Mouse (Mus musculus) liver, postnatal 0 days (tissue): ENCODE results near the gene Itpk1. TPM values are rescaled to one million over a fixed set of nuclear protein-coding genes. Genes with fewer than 3 reads are reported as not detected.

Experiments
- ATAC-seq: fragments of 200-750 bp; cut with Nextera tagmentation; 2 replicates; pipeline ENCODE4 v1.8.0; 2017; ENCODE audit warnings: mild to moderate bottlenecking, moderate library complexity
- DNase-seq: peaks from one replicate; pipeline ENCODE4 v3.0.0-alpha.2; 2016
- H3K27ac ChIP-seq: fragments of 300-500 bp; sonication (generic); 2 replicates; pipeline ENCODE4 v1.5.1; 2014; ENCODE audit warnings: antibody characterized with exemption, moderate library complexity, mild to moderate bottlenecking, low read depth
- H3K27me3 ChIP-seq: fragments of 300-500 bp; sonication (generic); 2 replicates; pipeline ENCODE4 v1.6.1; 2014; ENCODE audit warnings: low read length, control low read depth, mixed read lengths; ENCODE audit not compliant: insufficient read depth
- H3K36me3 ChIP-seq: fragments of 300-500 bp; sonication (generic); replicated peaks from 2 replicates; pipeline ENCODE4 v1.6.1; 2014; ENCODE audit warnings: mild to moderate bottlenecking, control low read depth, low read length, moderate library complexity, mixed read lengths; ENCODE audit not compliant: insufficient read depth
- H3K4me1 ChIP-seq: fragments of 300-500 bp; sonication (generic); 2 replicates; pipeline ENCODE4 v1.6.1; 2014; ENCODE audit warnings: antibody characterized with exemption, mild to moderate bottlenecking, control low read depth; ENCODE audit not compliant: insufficient read depth
- H3K4me2 ChIP-seq: fragments of 300-500 bp; sonication (generic); 2 replicates; pipeline ENCODE4 v1.6.1; 2014; ENCODE audit warnings: low read depth, mild to moderate bottlenecking, low read length, moderate library complexity, mixed read lengths
- H3K4me3 ChIP-seq: fragments of 300-500 bp; sonication (generic); 2 replicates; pipeline ENCODE4 v1.5.1; 2014; ENCODE audit warnings: low read depth, low read length
- H3K9ac ChIP-seq: fragments of 300-500 bp; sonication (generic); replicated peaks from 2 replicates; pipeline ENCODE4 v1.6.1; 2014; ENCODE audit warnings: mild to moderate bottlenecking, moderate library complexity
- H3K9me3 ChIP-seq: fragments of 300-500 bp; sonication (generic); 2 replicates; pipeline ENCODE4 v1.6.1; 2016; ENCODE audit warnings: mild to moderate bottlenecking, control low read depth, low read length, mixed read lengths
- CTCF ChIP-seq: sonication (generic); IDR thresholded peaks from 2 replicates; pipeline ENCODE4 v1.5.1; 2016; ENCODE audit warnings: antibody characterized with exemption, low read depth
- EP300 ChIP-seq: IDR thresholded peaks from 2 replicates; pipeline ENCODE4 v1.6.1; 2016; ENCODE audit warnings: antibody characterized with exemption, low read depth, mild to moderate bottlenecking
- WGBS: fragments of 180-500 bp; shearing (Covaris S2); extraction: QIAGEN DNeasy Blood & Tissue Kit; methylation state at CpG from one replicate; pipeline ENCODE4 v1.1.7; 2014; ENCODE audit not compliant: insufficient replicate concordance; 5-methylcytosine and 5-hydroxymethylcytosine counted together
- polyA plus RNA-seq: library from polyadenylated mRNA; unstranded; fragments of >200 nt; fragmentation: Nextera tagmentation; extraction: Ambion mirVana; gene quantifications from 2 replicates; pipeline ENCODE4 v1.2.1, GENCODE M21; 2015

The Itpk1 gene
- polyA plus RNA-seq, 1 experiment from 2014 or later, result 3.6 TPM

- Histone ChIP-seq H3K4me3 (no peak overlapping the region), H3K4me1 (peaks cover 34% of the 10 kb centered on the region), H3K9ac (no peak overlapping the region), H3K36me3 (no peaks in the 10 kb centered on the region), H3K9me3 (no peaks in the 10 kb centered on the region), H3K4me2 (no peak overlapping the region), H3K27ac (no peak overlapping the region), H3K27me3 (no peaks in the 10 kb centered on the region)
- DNase-seq (no peak), ATAC-seq (no peak)
- TF ChIP-seq EP300, result no peak
- TF ChIP-seq CTCF, result no peak
- WGBS, result 71% methylated on average over 8 of the region's 8 CpGs
Observed at GRCm38 (mm10) chr12:102651401-102651800, 53.3 kb downstream of the Itpk1 start.

DNA sequence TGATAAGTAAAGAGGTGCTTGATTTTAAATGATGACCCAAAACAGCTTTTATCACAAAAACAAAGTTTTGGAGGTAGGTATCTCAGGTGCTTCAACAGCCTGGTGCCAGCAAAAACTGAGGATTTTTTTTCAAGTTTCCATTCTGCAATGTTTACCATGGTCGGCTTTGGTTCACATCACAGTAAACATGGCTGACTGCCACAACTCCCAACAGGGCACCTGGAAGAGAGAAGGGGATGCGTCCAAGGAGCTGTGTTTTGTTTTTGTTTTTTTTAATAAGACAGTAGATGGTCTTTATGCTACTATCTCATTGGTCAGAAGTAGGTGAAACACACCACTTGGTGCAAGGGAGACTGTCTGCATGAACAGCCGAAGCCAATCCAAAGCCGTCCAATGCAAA, 54.1 kb downstream of the Itpk1 start:
- Histone ChIP-seq H3K27me3 (no peaks in the 10 kb centered on the region), H3K4me3 (no peak overlapping the region), H3K4me2 (no peak overlapping the region), H3K27ac (no peak overlapping the region), H3K4me1 (peaks cover 41% of the 10 kb centered on the region), H3K9ac (no peak overlapping the region), H3K9me3 (no peaks in the 10 kb centered on the region), H3K36me3 (no peaks in the 10 kb centered on the region)
- ATAC-seq (no peak), DNase-seq (no peak)
- WGBS, result 85% methylated on average over 4 of the region's 4 CpGs
- TF ChIP-seq EP300 (no peak), CTCF (no peak)

DNA sequence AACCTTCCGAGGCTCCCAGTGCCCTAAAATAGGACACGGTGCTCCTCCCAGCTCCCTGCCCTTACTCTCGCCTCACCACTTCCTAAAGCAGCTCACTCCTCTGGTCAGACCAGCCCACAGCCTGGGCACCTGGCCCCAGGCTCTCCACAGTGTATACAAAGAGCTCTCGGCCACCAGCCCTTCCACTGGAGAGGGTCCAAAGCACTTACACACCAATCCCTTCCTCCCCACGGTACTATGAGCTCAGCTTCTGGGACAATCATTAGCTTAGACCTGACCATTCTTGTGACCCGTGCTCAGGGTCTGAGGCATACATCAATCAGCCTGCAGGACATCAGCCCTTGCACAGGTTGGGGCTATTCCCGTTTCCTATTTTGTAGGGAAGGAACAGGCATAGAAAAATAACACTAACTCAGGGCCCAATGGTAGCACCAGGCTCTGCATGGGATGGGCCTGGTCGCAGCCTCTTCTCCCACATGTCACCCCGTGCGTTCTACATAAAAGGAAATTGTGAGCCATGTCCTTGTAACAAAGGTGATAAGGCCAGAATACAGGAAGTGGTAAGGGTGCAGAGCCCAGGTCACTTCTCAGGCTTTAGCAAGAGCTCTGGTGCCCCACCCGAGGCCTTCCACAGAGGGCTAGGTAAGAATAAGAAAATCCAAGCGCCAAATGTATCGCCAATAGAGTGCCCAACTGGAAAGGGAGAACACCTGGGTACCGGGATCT, 56.7 kb downstream of the Itpk1 start:
- Histone ChIP-seq H3K36me3 (no peaks in the 10 kb centered on the region), H3K27ac (peak overlapping the region; percentile 93), H3K9ac (peak overlapping the region; percentile 26; the same call in 1 of the 2 replicates), H3K9me3 (no peaks in the 10 kb centered on the region), H3K4me2 (peak overlapping the region; percentile 53), H3K4me3 (no peak overlapping the region), H3K27me3 (no peaks in the 10 kb centered on the region), H3K4me1 (peaks cover 64% of the 10 kb centered on the region)
- DNase-seq (peak; percentile 59), ATAC-seq (peak; percentile 88)
- TF ChIP-seq EP300 (no peak), CTCF (0 out of 2 replicates have a peak, but pooled peaks have one; percentile 2)
- WGBS, result 31% methylated on average over 14 of the region's 14 CpGs

GRCm38 (mm10) chr12:102646586-102647260, 58.0 kb downstream of the Itpk1 start:
- peak overlapping the region; percentile 52 for H3K4me2 ChIP-seq
- no peaks in the 10 kb centered on the region for H3K36me3 ChIP-seq
- no peaks in the 10 kb centered on the region for H3K27me3 ChIP-seq
- DNase-seq (peak; percentile 42), ATAC-seq (peak; percentile 24)
- TF ChIP-seq CTCF (no peak), EP300 (no peak)
- H3K4me1 ChIP-seq, result peaks cover 56% of the 10 kb centered on the region
- H3K9me3 ChIP-seq, result no peaks in the 10 kb centered on the region
- 33% methylated on average over 7 of the region's 7 CpGs for WGBS
- H3K9ac ChIP-seq, result no peak overlapping the region; the same call in none of the 2 replicates
- peak overlapping the region; percentile 93 for H3K27ac ChIP-seq
- no peak overlapping the region for H3K4me3 ChIP-seq

- no peaks in the 10 kb centered on the region for H3K27me3 ChIP-seq
- 41% methylated on average over 6 of the region's 6 CpGs for WGBS
- peak; percentile 27 for DNase-seq
- H3K9me3 ChIP-seq, result no peaks in the 10 kb centered on the region
- H3K36me3 ChIP-seq, result no peaks in the 10 kb centered on the region
- TF ChIP-seq EP300 (no peak), CTCF (peak; percentile 29; the same call in 1 of the 2 replicates)
- no peak overlapping the region; the same call in 1 of the 2 replicates for H3K9ac ChIP-seq
- H3K4me2 ChIP-seq, result peak overlapping the region; percentile 52
- peak; percentile 3; the same call in 1 of the 2 replicates for ATAC-seq
- H3K4me3 ChIP-seq, result no peak overlapping the region
- H3K27ac ChIP-seq, result peak overlapping the region; percentile 93
- peaks cover 56% of the 10 kb centered on the region for H3K4me1 ChIP-seq
Observed at GRCm38 (mm10) chr12:102645911-102646585, 58.7 kb downstream of the Itpk1 start.

DNA sequence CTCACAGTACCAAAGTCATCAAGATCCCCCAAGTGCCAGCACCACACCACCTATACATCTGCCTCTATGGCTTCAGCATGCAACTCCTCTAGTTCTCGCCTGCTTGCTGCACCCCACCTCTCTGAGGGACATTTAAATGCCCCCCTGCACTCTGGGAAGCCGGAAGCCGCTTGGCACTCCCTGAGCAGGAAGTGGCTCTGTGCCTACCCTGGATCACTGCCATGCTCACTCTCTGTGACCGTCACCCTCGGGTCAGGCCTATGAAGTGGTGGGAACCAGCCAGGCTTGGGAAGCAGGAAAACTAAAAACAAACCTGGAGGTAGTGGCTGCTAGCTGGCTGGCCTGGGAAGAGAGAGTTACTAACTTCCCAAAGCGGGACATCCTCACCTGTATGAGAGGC, 61.4 kb downstream of the Itpk1 start:
- Histone ChIP-seq H3K36me3 (no peaks in the 10 kb centered on the region), H3K27ac (peak overlapping the region; percentile 39; the same call in 1 of the 2 replicates), H3K9me3 (no peaks in the 10 kb centered on the region), H3K4me2 (no peak overlapping the region), H3K27me3 (no peaks in the 10 kb centered on the region), H3K9ac (peak overlapping the region; percentile 21; the same call in 1 of the 2 replicates), H3K4me3 (no peak overlapping the region), H3K4me1 (peaks cover 48% of the 10 kb centered on the region)
- 67% methylated on average over 6 of the region's 6 CpGs for WGBS
- DNase-seq (peak; percentile 32), ATAC-seq (no peak)
- TF ChIP-seq EP300, result no peak
- no peak for TF ChIP-seq CTCF
